Mouse (Mus musculus) B cell, adult 67 days (primary cell): ENCODE results near the gene Cd7. TPM values are rescaled to one million over a fixed set of nuclear protein-coding genes. Genes with fewer than 3 reads are reported as not detected.

Experiments
- total RNA-seq, 2 experiments: library from RNA; stranded (reverse); gene quantifications; 4 replicates each; pipeline ENCODE4 v1.2.4; 2023

Gene Cd7
- total RNA-seq, result 1 to 10 TPM; 6.8 to 9.7 TPM

GRCm38 (mm10) chr11:121039302-121039701, at the start of gene Cd7:
Cd7 (minus strand) TSS chr11:121039418.

GRCm38 (mm10) chr11:121081120-121081519, 41.9 kb upstream of the Cd7 start, which contains the start of gene Sectm1a:
Sectm1a (minus strand) TSS chr11:121081220.

DNA sequence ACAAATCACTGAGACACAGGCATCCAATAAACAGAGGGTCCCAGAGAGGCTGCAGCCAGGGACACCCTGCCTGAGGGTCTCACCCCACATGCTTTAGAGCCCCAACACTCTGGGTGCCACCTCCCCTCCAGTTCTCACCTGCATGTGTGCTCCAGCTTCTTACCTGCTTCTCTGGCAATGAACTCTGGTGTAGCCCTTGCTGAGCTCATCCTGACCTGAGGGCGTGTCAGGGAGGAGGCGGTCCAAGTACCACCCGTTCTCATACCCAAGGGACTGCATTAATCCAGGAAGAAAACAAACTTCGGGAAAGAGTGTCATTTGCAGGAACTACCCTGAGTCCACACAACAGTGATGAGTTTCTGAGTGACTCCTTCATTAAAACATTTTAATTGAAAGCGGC, 24.2 kb upstream of the Cd7 start, which contains the start of gene Sectm1b:
TSS of gene Sectm1b (minus strand) at position 191 of the 400 bp plus-strand sequence.

GRCm38 (mm10) chr11:120990951-120991526, 48.2 kb downstream of the Cd7 start, which contains the start of gene Csnk1d:
Csnk1d (minus strand) TSS chr11:120991330.

Other genes with a start within 250 kb of the Cd7 start
- 10 to 100 TPM; 62.1 to 78.8 TPM for gene Dus1l, start 243.0 kb downstream of the Cd7 start, total RNA-seq
- 100 to 1,000 TPM; 107 to 111 TPM for gene Fasn, start 214.9 kb downstream of the Cd7 start, total RNA-seq
- 1 to 10 TPM in 1 of 2 experiments, under 1 TPM in 1; 0.83 to 1.4 TPM for gene Ccdc57, start 106.5 kb downstream of the Cd7 start, total RNA-seq
- gene Slc16a3, start 90.9 kb downstream of the Cd7 start, total RNA-seq, result 1 to 10 TPM in 1 of 2 experiments, under 1 TPM in 1; 0.65 to 2.3 TPM
- 100 to 1,000 TPM; 134 to 142 TPM for gene Csnk1d, start 48.1 kb downstream of the Cd7 start, total RNA-seq
- not detected for gene Sectm1b, start 24.2 kb upstream of the Cd7 start, total RNA-seq
- gene Sectm1a, start 41.8 kb upstream of the Cd7 start, total RNA-seq, result not detected
- gene Tex19.2, start 79.3 kb upstream of the Cd7 start, total RNA-seq, result not detected
- gene Tex19.1, start 106.7 kb upstream of the Cd7 start, total RNA-seq, result not detected
- not detected for gene Uts2r, start 120.9 kb upstream of the Cd7 start, total RNA-seq
- gene Hexdc, start 165.0 kb upstream of the Cd7 start, total RNA-seq, result 10 to 100 TPM; 16.7 to 21.5 TPM
- 10 to 100 TPM; 10.5 to 11.7 TPM for gene Ogfod3, start 165.3 kb upstream of the Cd7 start, total RNA-seq
- 100 to 1,000 TPM; 118 to 135 TPM for gene Cybc1, start 189.9 kb upstream of the Cd7 start, total RNA-seq
- gene Narf, start 197.8 kb upstream of the Cd7 start, total RNA-seq, result 10 to 100 TPM; 62.0 to 66.2 TPM
- gene Foxk2, start 220.6 kb upstream of the Cd7 start, total RNA-seq, result 10 to 100 TPM; 40.8 to 48.4 TPM